Mouse (Mus musculus) lung, adult 2 months (tissue): Measurements from ENCODE around the gene Hoxa1.

Source experiments
- CTCF ChIP-seq: fragments of 200-500 bp; IDR thresholded peaks from 2 replicates; pipeline ENCODE4 v1.5.1; 2011; ENCODE audit warnings: mild to moderate bottlenecking, low read length, control low read depth; ENCODE audit not compliant: insufficient read depth
- POLR2A ChIP-seq: fragments of 200-500 bp; IDR thresholded peaks from 2 replicates; pipeline ENCODE4 v1.6.1; 2011; ENCODE audit warnings: low read depth, mild to moderate bottlenecking, control low read depth, low read length, borderline replicate concordance; ENCODE audit errors: extremely low read depth

GRCm38 (mm10) chr6:52115899-52116298 lies 42.2 kb downstream of the Hoxa1 start:
- no peak for TF ChIP-seq CTCF
- TF ChIP-seq POLR2A: no peak
